Mouse (Mus musculus) frontal cortex, adult 2 months (tissue): ENCODE data around the gene Efl1. TPM values are rescaled to one million over a fixed set of nuclear protein-coding genes. Genes with fewer than 3 reads are reported as not detected.
"Not testable (repeated sequence)": the region's sequence is repeated elsewhere in the genome, so short reads cannot be mapped to it uniquely, and the experiment has no call there.

ENCODE experiments used
- DNase-seq, 2 experiments: peaks; one replicate each; pipeline ENCODE4 v3.0.0; 2022; ENCODE audit warnings: low spot score in 1 of 2; ENCODE audit errors: extremely low spot score in 1 of 2
- polyA plus RNA-seq: library from polyadenylated mRNA; depleted of rRNA; stranded (reverse); fragments of >200 nt; gene quantifications from 2 replicates; pipeline ENCODE4 v1.2.3, GENCODE M21; 2012

Efl1 gene
- polyA plus RNA-seq, 1 experiment = 8.1 TPM

DNA sequence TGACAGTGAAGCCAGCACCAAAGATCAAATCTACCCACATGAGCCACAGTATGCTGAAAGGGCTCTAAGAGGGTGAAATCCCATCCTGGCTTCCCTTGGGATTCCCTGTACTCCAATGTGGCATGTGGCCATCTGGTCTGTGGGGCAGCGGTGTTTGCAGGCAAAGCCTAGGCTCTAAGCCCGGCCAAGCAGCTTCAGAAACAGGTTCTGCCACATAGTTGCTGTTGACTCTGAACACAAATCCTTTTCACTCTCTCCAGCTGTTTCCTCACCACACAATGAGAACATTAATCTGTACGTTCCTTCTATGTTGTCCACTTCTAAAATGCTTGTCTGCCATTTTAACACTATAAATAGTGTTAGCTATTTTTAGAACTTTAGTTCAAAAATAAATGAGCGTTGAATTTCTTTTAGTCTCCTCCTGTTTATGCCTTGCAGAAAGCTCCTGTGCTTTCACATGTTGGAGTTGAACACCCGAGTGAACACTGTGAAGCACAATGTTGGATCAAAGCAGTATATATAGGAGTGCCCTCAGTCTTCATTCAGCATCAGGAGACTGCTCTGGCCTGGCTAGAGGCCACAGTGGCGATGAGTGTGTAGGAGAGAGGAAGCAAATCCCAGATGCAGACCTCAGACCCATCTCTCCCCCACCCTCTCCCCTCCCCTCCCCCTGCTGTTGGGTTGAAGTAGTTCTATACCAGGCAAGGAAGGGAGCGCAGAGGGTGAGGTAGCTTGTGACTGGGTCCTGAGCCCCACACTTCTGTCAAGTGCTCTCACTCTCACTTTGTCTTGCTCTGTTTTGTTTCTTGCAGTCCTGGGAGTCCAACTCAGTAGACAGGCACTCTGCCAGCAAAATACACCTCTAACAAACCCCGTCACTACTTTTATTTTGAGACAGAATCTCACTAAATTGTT, 104.0 kb downstream of the Efl1 start:
- no peak for DNase-seq

DNA sequence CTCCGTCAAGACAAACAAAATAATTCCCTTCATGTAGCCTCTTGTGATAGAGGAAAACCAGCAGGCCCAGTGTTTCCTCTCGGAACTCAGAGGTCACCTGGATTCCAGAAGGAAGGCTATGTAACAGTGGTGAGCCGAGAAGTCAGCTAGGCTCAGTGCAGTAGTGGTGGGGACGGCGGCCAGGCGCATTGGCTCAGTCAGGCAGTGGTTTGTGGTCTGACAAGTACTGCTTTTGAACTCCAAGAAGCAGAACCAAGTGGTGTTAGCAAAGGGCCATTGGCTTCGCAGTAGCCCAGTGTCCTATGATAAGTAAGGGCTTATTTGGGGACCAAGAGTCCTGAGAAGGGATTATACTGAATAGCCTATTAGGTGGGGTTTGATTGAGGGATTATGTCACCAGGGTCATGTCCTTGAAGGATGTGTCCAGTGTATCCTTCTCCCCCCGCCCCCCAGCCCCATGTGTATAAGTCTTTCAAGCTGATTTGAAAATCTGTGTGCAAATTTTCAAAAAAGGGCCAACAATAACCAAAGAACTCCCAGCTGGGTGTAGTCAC, 107.3 kb downstream of the Efl1 start:
- no peak for DNase-seq

DNA sequence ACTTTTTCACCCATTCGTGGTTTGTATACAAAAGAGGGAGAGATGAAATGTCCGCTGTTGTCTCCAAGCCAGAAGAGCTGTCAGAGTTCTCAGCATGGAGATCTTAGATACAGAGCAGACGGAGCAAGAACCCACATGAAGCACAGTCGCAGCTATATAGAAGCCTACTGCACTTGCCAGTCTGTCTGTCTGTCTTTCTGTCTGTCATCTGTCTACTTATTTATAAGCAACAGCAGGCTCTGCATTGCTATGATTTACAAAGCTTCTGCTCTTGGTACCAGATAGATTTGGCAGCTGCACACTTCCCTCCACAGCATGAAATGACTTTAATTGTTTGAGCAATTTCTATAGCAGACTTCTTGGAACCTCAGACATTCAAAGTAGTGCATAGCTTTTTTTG, 110.1 kb downstream of the Efl1 start:
- DNase-seq = no peak

DNA sequence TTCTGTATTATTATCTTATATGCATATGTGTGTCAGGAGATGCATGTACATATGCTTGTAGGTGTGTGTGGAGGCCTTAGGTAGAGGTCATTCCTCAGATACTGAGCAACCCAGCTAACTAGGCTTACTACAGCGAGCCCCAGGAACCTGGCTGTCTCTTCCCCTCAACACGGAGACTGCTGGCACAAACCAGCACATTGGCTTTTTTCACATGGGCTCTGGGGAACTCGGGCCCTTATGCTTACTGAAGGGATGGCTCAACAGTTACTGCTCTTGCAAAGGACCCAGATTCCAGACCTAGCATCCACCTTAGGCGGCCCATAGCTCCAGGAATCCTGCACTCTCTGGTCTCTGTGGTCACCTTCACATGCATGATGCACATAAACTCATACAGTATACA, 110.7 kb downstream of the Efl1 start:
- no peak for DNase-seq

DNA sequence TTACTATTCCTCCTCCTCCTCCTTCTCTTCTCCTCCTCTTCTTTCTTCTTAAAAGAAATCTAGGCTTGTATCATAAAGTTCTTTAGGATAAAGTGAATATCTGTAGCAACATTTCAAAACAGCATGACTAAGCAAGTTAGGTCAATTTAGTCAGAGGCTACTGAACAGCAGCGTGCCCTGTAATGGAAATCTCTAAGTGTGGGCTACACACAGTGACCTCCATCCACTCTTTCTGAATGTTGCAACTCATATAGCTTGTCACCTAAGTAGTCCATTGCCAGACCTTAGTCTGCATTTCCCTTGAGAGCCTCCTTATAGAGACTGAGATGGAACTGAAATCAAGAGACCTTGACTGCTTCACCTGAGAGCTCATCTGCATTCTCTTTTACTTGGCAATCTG, 116.5 kb downstream of the Efl1 start:
- DNase-seq = no peak

DNA sequence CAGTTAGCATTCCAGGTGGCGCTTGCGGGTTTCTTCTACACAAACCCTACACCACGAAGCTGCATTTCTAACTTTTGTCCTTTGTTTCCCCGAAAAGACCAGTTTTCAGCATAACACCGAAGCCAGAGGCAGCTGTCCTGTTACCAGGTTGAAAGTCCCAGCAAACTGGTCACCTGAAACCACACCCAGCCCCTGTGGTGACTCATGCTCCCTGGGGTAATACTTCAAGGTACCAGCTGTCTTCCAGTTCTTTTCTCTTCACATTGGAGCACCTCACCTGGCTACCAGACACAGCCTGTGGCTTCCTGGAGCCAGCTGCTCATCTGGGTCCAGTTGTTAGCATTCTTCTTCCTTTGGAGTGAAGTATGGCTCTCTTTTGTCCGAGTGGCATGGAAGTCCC, 118.2 kb downstream of the Efl1 start:
- no peak for DNase-seq

DNA sequence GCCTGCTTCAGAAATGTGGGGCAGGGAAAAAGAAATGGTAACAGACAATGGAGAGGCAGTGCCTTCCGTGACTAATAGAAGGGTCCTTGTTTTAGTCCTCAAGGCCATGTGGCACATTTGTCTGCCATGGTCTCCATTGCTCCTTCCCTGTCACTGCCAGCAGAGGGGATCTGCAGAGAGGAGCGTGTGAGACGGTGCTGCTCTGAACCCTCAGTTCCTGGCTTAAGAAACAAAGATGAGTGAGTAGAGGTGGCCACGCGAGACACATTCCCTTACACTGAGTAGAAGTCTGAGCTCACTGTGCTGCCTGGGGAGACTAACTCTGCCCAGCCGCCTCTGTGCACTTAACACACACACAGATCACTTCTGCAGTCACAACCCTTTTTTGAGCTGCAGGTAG, 121.8 kb downstream of the Efl1 start:
- DNase-seq = no peak

DNA sequence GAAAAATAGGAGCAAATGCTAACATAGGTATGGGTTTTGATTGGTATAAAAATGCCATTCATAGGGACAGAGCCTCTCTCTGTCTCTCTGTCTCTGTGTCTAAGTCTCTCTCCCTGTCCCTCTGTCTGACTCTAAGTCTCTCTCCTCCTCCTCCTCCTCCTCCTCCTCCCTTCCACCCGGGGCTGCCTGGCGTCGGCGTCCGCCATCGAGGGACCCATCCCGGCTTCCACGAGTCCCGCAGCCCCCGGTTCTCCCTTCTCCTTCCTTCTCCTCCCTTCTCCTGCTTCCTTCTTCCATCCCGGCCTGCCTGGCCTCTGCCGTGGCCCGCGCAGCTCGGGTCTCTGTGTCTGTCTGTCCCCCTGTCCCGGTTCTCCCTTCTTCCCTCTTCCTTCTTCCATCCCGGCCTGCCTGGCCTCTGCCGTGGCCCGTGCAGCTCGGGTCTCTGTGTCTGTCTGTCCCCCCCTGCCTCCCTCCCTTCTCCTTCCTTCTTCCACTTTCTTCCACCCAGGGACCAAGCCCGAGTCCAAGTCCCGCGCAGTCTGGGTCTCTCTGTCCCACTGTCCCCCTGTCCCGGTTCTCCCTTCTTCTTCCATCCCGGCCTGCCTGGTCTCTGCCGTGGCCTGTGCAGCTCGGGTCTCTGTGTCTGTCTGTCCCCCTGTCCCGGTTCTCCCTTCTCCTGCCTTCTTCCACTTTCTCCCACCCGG, 122.7 kb downstream of the Efl1 start:
- DNase-seq = not testable (repeated sequence)

DNA sequence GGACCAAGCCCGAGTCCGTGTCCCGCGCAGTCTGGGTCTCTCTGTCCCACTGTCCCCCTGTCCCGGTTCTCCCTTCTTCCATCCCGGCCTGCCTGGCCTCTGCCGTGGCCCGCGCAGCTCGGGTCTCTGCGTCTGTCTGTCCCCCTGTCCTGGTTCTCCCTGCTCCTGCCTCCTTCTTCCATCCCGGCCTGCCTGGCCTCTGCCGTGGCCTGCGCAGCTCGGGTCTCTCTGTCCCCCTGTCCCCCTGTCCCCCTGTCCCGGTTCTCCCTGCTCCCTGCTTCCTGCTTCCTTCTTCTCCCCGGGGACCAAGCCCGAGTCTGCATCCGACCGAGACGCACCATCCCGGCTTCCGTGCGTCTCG, 123.2 kb downstream of the Efl1 start:
- not testable (repeated sequence) for DNase-seq

DNA sequence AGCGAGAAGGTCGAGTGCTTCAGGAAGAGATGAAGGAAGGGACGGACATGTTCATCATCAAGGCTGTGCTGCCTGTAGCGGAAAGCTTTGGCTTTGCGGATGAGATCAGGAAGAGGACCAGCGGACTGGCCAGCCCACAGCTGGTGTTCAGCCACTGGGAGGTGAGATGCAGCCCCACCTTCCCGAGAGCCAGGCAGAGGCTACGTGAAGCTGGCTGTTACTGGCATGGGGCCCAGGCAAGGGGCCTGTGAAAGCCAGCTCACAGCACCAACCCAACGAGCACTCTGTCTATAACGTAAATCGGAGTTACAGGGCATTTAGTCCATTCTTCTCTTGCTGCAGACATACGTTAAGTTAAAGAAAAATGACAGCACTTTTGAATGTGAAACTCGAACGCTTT, 124.1 kb downstream of the Efl1 start:
- DNase-seq = no peak

DNA sequence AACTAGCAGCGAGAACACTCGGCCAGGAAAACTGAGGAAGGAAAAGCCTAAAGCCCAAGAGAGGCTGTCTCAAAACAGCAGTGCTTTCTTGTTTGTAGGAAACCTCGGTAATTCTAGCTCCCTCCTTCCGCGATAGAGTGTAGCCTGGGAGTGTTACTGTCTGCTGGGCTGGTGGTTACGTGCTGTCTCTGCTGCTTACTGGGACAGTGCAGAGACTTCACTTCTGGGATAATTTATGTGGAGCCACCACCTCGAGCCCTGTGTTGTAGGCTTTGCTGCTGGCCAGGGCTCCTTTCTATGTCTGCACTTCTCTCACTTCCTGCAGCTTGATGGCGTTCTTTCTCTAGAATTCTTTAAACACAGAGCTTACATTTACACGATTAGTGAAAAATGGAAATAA, 124.7 kb downstream of the Efl1 start:
- DNase-seq = no peak

DNA sequence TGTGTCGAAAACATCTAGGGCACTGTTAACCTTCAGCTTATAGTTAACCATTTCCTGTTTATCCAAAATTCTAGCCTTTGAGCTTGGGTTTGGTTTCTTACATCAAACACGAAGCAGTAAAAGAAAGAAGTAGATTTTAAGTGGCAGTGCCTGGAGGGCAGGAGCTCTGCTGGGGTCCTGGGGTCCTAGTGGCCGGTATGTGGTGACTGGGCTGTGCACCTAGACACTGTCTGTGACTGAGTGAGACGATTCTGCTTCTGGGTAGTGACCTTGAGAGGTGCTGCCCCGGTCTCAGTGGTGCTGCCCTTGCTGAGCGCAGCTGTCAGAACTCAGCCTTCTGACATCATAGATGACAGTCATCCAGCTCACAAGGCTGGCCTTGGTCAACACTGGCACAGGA, 125.5 kb downstream of the Efl1 start:
- no peak for DNase-seq

DNA sequence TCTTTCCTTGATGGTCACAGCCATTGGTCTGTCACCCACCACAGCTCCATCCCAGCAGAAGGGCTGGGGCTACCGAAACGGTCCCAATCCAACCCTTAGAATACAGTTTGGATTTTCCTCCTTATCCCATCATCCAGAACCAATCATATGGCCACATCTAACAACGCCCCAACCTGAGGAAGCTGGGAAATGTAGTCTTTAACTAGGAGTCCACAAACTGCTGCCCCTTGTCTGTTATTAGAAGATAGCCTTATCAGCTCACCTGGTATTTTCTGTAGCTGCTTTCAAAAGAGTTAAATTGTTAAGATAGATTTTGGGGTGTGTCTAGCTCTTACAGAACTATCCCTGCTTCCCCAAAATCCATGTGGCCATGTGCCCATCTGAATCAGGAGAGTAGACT, 126.7 kb downstream of the Efl1 start:
- no peak for DNase-seq

DNA sequence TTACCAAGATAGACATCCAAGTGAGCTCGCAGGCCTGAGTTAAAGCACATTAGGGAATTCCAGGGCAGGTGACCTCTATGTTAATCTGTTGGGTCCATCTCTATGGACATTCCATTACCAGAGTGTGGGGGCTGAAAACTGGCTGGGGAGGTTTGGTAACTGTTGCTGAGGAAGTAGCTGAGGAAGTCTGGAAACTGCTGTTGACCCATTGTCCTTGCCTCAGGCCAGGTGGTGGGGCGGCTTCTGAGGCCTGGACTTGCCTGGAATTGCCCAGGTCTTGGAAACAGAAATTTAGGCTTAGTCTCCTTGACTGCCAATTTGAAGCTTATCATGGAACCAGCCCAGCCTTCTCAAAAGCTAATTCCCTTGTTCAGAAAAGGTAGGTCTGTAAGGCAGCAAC, 134.7 kb downstream of the Efl1 start:
- DNase-seq = no peak

DNA sequence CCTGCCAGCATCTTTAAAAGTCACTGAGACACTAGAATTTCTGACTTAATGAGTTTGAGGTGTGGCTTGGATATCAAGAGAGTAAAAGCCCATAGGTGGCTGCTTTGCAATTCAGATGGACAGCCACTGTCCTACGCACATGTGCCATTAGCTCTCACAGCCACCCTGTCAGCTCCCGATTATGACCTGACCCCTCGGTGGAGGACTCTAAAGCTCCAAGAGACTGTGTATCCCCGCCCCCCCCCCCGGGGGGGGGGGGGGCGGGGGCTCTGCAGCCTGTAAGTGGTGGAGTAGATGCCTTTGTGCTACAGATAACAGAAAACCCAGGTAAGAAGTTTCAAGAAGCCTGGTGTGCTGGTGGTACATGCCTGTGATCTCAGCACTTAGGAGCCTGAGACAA, 135.3 kb downstream of the Efl1 start:
- DNase-seq = no peak

DNA sequence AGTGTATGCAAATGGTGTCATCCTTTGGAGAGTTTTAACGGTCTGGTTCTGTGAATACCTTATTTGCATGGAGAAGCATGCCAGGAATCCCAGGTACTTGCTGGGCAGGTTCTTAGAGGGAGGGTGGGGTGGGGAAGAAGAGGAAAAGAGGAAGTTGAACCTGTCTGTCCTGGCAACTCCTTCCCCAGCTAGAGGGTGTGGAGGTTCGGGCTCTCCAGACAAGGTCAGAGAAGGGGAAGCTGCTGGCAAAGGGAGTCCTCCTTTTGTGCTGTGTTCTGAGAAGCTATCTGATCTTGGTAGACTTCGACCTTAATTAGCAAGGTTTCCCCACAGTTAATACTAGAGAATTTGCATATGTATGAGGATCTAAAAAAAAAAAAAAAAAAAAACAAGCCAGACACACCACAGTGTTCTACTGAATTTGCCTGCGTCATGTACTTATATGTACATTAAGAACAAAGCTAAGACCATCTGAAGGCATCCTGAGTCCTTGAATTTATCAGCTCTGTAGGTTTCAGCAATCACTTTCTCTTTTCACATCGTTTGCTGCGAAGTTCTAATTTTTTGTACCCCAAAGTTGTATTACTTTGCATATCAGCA, 137.0 kb downstream of the Efl1 start:
- no peak for DNase-seq

DNA sequence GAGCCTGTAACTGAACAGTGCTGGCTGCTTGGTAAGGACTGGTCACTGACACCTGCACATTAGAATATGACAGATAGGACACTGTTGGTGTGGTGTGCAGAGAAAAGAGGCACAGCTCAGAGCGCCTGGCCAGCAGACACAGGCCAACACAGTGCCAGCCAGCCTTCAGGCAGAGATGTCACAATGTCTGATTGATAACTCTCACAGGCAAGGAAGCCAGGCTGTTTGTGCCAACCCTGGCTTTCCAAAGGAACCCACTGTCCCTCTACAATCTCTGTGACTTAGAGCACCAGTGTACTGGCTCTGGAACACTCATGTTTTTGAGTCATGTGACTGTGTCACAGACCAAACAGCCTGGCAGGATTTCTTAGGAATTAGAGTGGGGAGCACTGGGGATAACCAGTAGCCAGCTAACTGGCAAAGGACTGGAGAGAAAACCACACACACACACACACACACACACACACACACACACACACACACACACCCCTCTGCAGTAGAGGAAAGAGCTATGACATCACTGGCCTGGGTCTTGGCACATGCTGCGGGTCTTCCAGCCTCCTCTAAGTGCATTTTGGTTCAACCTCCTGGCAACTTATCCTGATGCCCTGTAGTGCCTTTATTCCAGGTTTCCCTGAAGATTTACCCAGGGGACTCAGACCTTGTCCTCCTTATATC, 137.7 kb downstream of the Efl1 start:
- DNase-seq = peak in 1 of 2 experiments; percentile 9

DNA sequence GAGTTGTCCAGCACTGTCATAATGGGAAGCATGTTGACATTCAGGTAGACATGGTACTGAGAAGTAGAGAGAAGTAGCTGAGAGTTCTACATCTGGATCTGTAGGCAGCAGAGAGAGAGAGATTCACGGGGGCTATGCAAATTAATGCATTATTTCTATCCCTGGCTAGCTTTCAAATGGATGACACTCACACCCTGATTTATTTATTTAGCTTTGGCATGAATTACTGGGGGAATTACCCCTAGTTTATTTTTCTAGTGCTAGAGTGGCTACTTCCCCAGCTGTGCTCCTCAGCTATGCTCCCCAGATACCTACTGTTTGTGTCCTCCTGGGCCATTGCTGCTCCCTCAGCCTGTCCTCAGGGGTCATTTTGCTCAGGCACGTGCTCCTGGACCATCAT, 144.2 kb downstream of the Efl1 start:
- DNase-seq = no peak

DNA sequence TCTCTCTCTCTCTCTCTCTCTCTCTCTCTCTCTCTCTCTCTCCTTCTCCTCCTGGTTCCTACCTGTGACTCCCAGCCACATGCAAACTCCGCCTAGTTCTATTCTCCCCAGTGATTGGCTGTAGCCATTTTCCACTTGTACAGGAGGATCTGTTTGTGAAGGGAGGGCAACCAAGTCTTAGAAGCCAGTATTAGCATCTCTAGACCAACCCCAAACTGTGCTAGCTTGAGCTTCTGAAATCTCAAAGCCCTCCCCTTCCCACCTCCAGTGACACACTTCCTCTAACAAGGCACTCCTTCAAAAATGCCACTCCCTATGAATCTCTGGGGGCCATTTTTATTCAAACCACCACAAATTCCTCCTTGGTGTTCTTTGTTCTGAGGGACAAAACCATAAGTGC, 144.7 kb downstream of the Efl1 start:
- DNase-seq = no peak

DNA sequence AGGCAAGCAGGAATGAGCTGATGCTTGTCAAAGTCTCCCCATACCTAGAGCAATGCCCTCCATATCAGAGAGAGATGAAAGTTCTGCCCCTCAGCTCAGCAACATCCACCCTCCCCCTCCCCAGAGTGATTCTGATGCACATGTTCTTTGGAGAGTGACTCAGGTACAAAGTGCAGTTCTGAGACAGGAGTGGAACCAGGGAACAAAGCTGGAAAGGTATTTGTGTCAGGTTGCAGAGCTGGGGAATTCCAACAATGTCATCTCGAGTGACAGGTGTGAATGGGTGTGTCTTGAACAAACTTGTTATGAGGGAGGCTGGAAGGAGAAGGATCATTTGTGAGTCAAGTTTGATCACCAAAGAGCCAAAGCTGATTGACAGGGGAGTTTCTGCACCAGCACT, 146.1 kb downstream of the Efl1 start:
- DNase-seq = no peak

DNA sequence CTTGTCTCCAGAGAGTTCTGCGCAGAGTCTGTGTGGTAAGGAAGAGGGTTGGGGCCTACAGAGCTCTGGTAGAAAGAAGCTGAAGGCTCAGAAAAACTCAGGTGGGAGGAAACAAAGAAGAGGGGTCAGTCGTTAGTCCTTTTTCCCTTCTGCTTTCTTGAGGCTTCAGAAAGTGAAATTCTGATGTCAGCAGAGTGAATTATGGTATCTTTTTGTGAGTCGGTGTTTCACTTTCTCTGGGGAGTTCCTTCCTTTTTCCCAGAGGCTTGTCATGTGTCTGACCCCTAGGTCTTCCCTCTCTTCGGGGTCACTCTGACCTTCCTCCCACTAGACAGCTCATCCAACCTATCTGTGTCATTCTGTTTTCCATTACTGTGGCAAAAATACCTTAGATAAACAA, 153.8 kb downstream of the Efl1 start:
- DNase-seq = no peak
